Mouse (Mus musculus) neural tube, embryonic 11.5 days (tissue): ENCODE results near the gene Epn3. TPM values are rescaled to one million over a fixed set of nuclear protein-coding genes. Genes with fewer than 3 reads are reported as not detected.
A peak's percentile ranks its signal among the peaks of the same experiment; 100 is the strongest.

Source experiments
- ATAC-seq: fragments of 200-750 bp; cut with Nextera tagmentation; 2 replicates; pipeline ENCODE4 v1.8.0; 2017; ENCODE audit warnings: moderate number of reproducible peaks, mild to moderate bottlenecking, moderate TSS enrichment, moderate library complexity; ENCODE audit not compliant: insufficient read depth, low FRiP score, low TSS enrichment
- DNase-seq: peaks from one replicate; pipeline ENCODE4 v3.0.0-alpha.2; 2015; ENCODE audit warnings: low spot score
- H3K27ac ChIP-seq: fragments of 300-500 bp; sonication (generic); 2 replicates; pipeline ENCODE4 v1.5.1; 2014; ENCODE audit warnings: low read depth, mild to moderate bottlenecking, low read length
- H3K27me3 ChIP-seq: fragments of 300-500 bp; sonication (generic); 2 replicates; pipeline ENCODE4 v1.6.1; 2014; ENCODE audit warnings: mild to moderate bottlenecking, low read length, mixed read lengths; ENCODE audit not compliant: control insufficient read depth, insufficient read depth
- H3K36me3 ChIP-seq: fragments of 300-500 bp; sonication (generic); 2 replicates; pipeline ENCODE4 v1.6.1; 2014; ENCODE audit warnings: mild to moderate bottlenecking, low read length, moderate library complexity, mixed read lengths; ENCODE audit not compliant: control insufficient read depth, insufficient read depth
- H3K4me1 ChIP-seq: fragments of 300-500 bp; sonication (generic); 2 replicates; pipeline ENCODE4 v1.6.1; 2014; ENCODE audit warnings: low read length, mixed read lengths; ENCODE audit not compliant: control insufficient read depth, insufficient read depth
- H3K4me2 ChIP-seq: fragments of 300-500 bp; sonication (generic); 2 replicates; pipeline ENCODE4 v1.6.1; 2014; ENCODE audit warnings: low read depth, mild to moderate bottlenecking, moderate library complexity
- H3K4me3 ChIP-seq: fragments of 300-500 bp; sonication (generic); 2 replicates; pipeline ENCODE4 v1.5.1; 2014; ENCODE audit warnings: low read depth, low read length
- H3K9ac ChIP-seq: fragments of 300-500 bp; sonication (generic); 2 replicates; pipeline ENCODE4 v1.6.1; 2014; ENCODE audit warnings: mild to moderate bottlenecking, low read length
- H3K9me3 ChIP-seq: fragments of 300-500 bp; sonication (generic); 2 replicates; pipeline ENCODE4 v1.6.1; 2016; ENCODE audit warnings: low read length; ENCODE audit not compliant: control insufficient read depth
- WGBS: fragments of 180-500 bp; shearing (Covaris S2); extraction: QIAGEN DNeasy Blood & Tissue Kit; methylation state at CpG from one replicate; pipeline ENCODE4 v1.1.7; 2014; 5-methylcytosine and 5-hydroxymethylcytosine counted together
- polyA plus RNA-seq: library from polyadenylated mRNA; unstranded; fragments of >200 nt; fragmentation: Nextera tagmentation; extraction: Ambion mirVana; gene quantifications from 2 replicates; pipeline ENCODE4 v1.2.1, GENCODE M21; 2014

Epn3 gene
- polyA plus RNA-seq, 1 experiment from 2014 or later, result 0.68 TPM

GRCm38 (mm10) chr11:94542400-94542799 is 42.6 kb upstream of the Epn3 start:
- DNase-seq (no peak), ATAC-seq (no peak)
- Histone ChIP-seq H3K9ac (no peak overlapping the region), H3K4me2 (no peak overlapping the region), H3K27me3 (no peaks in the 10 kb centered on the region), H3K4me3 (no peak overlapping the region), H3K9me3 (no peaks in the 10 kb centered on the region), H3K27ac (no peak overlapping the region), H3K4me1 (no peaks in the 10 kb centered on the region), H3K36me3 (no peaks in the 10 kb centered on the region)
- WGBS, result 94% methylated on average over 4 of the region's 4 CpGs

GRCm38 (mm10) chr11:94539761-94540160 is 40.0 kb upstream of the Epn3 start:
- 80% methylated on average over 7 of the region's 7 CpGs for WGBS
- H3K9ac ChIP-seq, result no peak overlapping the region

GRCm38 (mm10) chr11:94538733-94539292 is 39.0 kb upstream of the Epn3 start:
- WGBS, result 59% methylated on average over 8 of the region's 8 CpGs
- no peak overlapping the region for H3K4me2 ChIP-seq

More at GRCm38 (mm10) chr11:94539761-94540160, 40.0 kb upstream of the Epn3 start:
- Histone ChIP-seq H3K9me3 (no peaks in the 10 kb centered on the region), H3K27ac (no peak overlapping the region), H3K4me1 (no peaks in the 10 kb centered on the region), H3K4me3 (no peak overlapping the region), H3K36me3 (no peaks in the 10 kb centered on the region), H3K4me2 (no peak overlapping the region), H3K27me3 (no peaks in the 10 kb centered on the region)
- no peak for DNase-seq
- no peak for ATAC-seq

GRCm38 (mm10) chr11:94533171-94533570 is 33.4 kb upstream of the Epn3 start:
- 78% methylated on average over 8 of the region's 8 CpGs for WGBS
- Histone ChIP-seq H3K4me1 (no peaks in the 10 kb centered on the region), H3K27me3 (no peaks in the 10 kb centered on the region), H3K9ac (no peak overlapping the region), H3K36me3 (no peaks in the 10 kb centered on the region), H3K4me3 (no peak overlapping the region), H3K9me3 (no peaks in the 10 kb centered on the region), H3K4me2 (no peak overlapping the region), H3K27ac (no peak overlapping the region)
- ATAC-seq (no peak), DNase-seq (no peak)

More at GRCm38 (mm10) chr11:94538733-94539292, 39.0 kb upstream of the Epn3 start:
- DNase-seq (no peak), ATAC-seq (no peak)
- no peaks in the 10 kb centered on the region for H3K9me3 ChIP-seq
- H3K9ac ChIP-seq, result no peak overlapping the region
- no peak overlapping the region for H3K27ac ChIP-seq
- H3K36me3 ChIP-seq, result no peaks in the 10 kb centered on the region
- H3K4me1 ChIP-seq, result no peaks in the 10 kb centered on the region
- H3K27me3 ChIP-seq, result no peaks in the 10 kb centered on the region
- H3K4me3 ChIP-seq, result no peak overlapping the region

GRCm38 (mm10) chr11:94528879-94529278 is 29.1 kb upstream of the Epn3 start:
- Histone ChIP-seq H3K36me3 (no peaks in the 10 kb centered on the region), H3K9me3 (no peaks in the 10 kb centered on the region), H3K9ac (no peak overlapping the region), H3K4me2 (no peak overlapping the region), H3K27ac (no peak overlapping the region), H3K4me3 (no peak overlapping the region), H3K27me3 (no peaks in the 10 kb centered on the region), H3K4me1 (no peaks in the 10 kb centered on the region)
- DNase-seq (no peak), ATAC-seq (no peak)
- 62% methylated on average over 3 of the region's 3 CpGs for WGBS

- ATAC-seq (no peak), DNase-seq (peak; percentile 45)
- H3K27me3 ChIP-seq, result no peaks in the 10 kb centered on the region
- no peak overlapping the region for H3K4me2 ChIP-seq
- H3K4me3 ChIP-seq, result no peak overlapping the region
- WGBS, result 40% methylated on average over 9 of the region's 9 CpGs
- H3K4me1 ChIP-seq, result 0 out of 2 replicates have a peak, but pooled peaks cover 3% of the 10 kb centered on the region
- H3K9ac ChIP-seq, result no peak overlapping the region
- H3K36me3 ChIP-seq, result no peaks in the 10 kb centered on the region
- H3K9me3 ChIP-seq, result no peaks in the 10 kb centered on the region
- no peak overlapping the region for H3K27ac ChIP-seq
These were observed 26.6 kb upstream of the Epn3 start for GRCm38 (mm10) chr11:94526171-94526879.

- 2% methylated on average over 42 of the region's 42 CpGs for WGBS
- ATAC-seq (peak; percentile 73), DNase-seq (peak; percentile 77)
- H3K4me1 ChIP-seq, result peaks cover 8% of the 10 kb centered on the region; the same call in 1 of the 2 replicates
- H3K27ac ChIP-seq, result no peak within 1 kb of the TSS
- H3K4me3 ChIP-seq, result peak within 1 kb of the TSS; percentile 54
- H3K9me3 ChIP-seq, result no peaks in the 10 kb centered on the region
- no peaks in the 10 kb centered on the region for H3K36me3 ChIP-seq
- H3K9ac ChIP-seq, result peak within 1 kb of the TSS; percentile 62
- no peaks in the 10 kb centered on the region for H3K27me3 ChIP-seq
- H3K4me2 ChIP-seq, result peak within 1 kb of the TSS; percentile 93
These were observed 21.6 kb upstream of the Epn3 start, which contains the start of gene Mycbpap for GRCm38 (mm10) chr11:94521219-94521843. TSS of gene Mycbpap (minus strand) at chr11:94521742.

GRCm38 (mm10) chr11:94513452-94513851 is 13.7 kb upstream of the Epn3 start:
- ATAC-seq (no peak), DNase-seq (no peak)
- no peak overlapping the region for H3K4me3 ChIP-seq
- no peak overlapping the region for H3K27ac ChIP-seq
- no peaks in the 10 kb centered on the region for H3K27me3 ChIP-seq
- H3K4me2 ChIP-seq, result no peak overlapping the region
- H3K9ac ChIP-seq, result no peak overlapping the region
- WGBS, result 71% methylated on average over 9 of the region's 9 CpGs
- no peaks in the 10 kb centered on the region for H3K4me1 ChIP-seq
- no peaks in the 10 kb centered on the region for H3K36me3 ChIP-seq
- H3K9me3 ChIP-seq, result no peaks in the 10 kb centered on the region
